Mouse (Mus musculus): ENCODE data around the gene Pkd1l3. TPM values are rescaled to one million over a fixed set of nuclear protein-coding genes. Genes with fewer than 3 reads are reported as not detected.

Pkd1l3 gene
- total and polyA plus RNA-seq, 3 experiments, result 3.5 to 23.9 (median 11.2) TPM

GRCm38 (mm10) chr8:109687248-109687647 is 72.9 kb downstream of the Pkd1l3 start:
- Histone ChIP-seq H3K27me3 (ENCODE audit: insufficient read depth, low read length) (no peaks in the 10 kb centered on the region), H3K4me3 (ENCODE audit: low read depth, low read length) (no peak overlapping the region), H3K9me3 (replicated peaks) (no peaks in the 10 kb centered on the region), H3K36me3 (replicated peaks) (peaks cover 69% of the 10 kb centered on the region), H3K4me1 (ENCODE audit: insufficient read depth, low read depth, low read length) (peaks cover 35% of the 10 kb centered on the region)
- no peak for DNase-seq (ENCODE audit: low spot score)
- TF ChIP-seq POLR2AphosphoS5 (IDR thresholded peaks at IDR 0.05; ENCODE audit: insufficient replicate concordance, low read depth, low read length) (no peak), GATA2 (IDR thresholded peaks at IDR 0.05; ENCODE audit: borderline replicate concordance, low read depth, low read length) (no peak), GATA1 (IDR thresholded peaks at IDR 0.05; ENCODE audit: borderline replicate concordance, low read length) (no peak), TAL1 (conservative IDR thresholded peaks at IDR 0.05; ENCODE audit: low read depth, low read length) (no peak), CTCF (IDR thresholded peaks at IDR 0.05; ENCODE audit: low read depth, low read length) (no peak)
- no peak for ATAC-seq (ENCODE audit: extremely low read depth, insufficient number of reproducible peaks, low FRiP score, poor library complexity, severe bottlenecking)

DNA sequence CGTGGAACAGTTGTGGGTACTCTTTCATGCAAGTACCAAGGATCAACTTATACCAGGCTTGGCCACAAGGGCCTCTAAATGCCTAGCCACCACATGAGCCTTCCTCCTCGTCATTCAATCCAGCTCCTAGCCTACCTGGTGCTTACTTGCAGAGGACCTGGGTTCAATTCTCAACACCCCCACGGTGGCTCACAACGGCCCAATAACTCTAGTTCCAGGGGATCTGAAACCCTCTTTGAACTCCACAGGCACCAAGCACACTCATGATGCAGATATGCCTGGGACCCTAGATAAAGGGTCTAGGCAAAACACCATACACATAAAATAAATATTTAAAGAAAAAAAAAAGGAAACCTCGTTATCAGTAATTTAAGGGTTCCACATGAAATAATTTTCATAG is 77.5 kb downstream of the Pkd1l3 start:
- DNase-seq (ENCODE audit: low spot score) (no peak), ATAC-seq (ENCODE audit: extremely low read depth, insufficient number of reproducible peaks, low FRiP score, poor library complexity, severe bottlenecking) (0 out of 2 replicates have a peak, but pooled peaks have one; percentile 17)
- Histone ChIP-seq H3K4me3 (ENCODE audit: low read depth, low read length) (peak overlapping the region; percentile 98; the same call in 1 of the 2 replicates), H3K9me3 (replicated peaks) (no peaks in the 10 kb centered on the region), H3K27me3 (ENCODE audit: insufficient read depth, low read length) (no peaks in the 10 kb centered on the region), H3K4me1 (ENCODE audit: insufficient read depth, low read depth, low read length) (peaks cover 40% of the 10 kb centered on the region), H3K36me3 (replicated peaks) (peaks cover 34% of the 10 kb centered on the region)
- no peak for TF ChIP-seq GATA1 (IDR thresholded peaks at IDR 0.05; ENCODE audit: borderline replicate concordance, low read length)
- no peak for TF ChIP-seq TAL1 (conservative IDR thresholded peaks at IDR 0.05; ENCODE audit: low read depth, low read length)
- TF ChIP-seq GATA2 (IDR thresholded peaks at IDR 0.05; ENCODE audit: borderline replicate concordance, low read depth, low read length), result no peak
- TF ChIP-seq CTCF (IDR thresholded peaks at IDR 0.05; ENCODE audit: low read depth, low read length), result 0 out of 2 replicates have a peak, but pooled peaks have one; percentile 13
- no peak for TF ChIP-seq POLR2AphosphoS5 (IDR thresholded peaks at IDR 0.05; ENCODE audit: insufficient replicate concordance, low read depth, low read length)

GRCm38 (mm10) chr8:109692443-109693145 is 78.3 kb downstream of the Pkd1l3 start:
- ATAC-seq (ENCODE audit: extremely low read depth, insufficient number of reproducible peaks, low FRiP score, poor library complexity, severe bottlenecking), result no peak
- peaks cover 34% of the 10 kb centered on the region for H3K4me1 ChIP-seq (ENCODE audit: insufficient read depth, low read depth, low read length)
- TF ChIP-seq POLR2AphosphoS5 (IDR thresholded peaks at IDR 0.05; ENCODE audit: insufficient replicate concordance, low read depth, low read length), result no peak
- no peak for TF ChIP-seq GATA2 (IDR thresholded peaks at IDR 0.05; ENCODE audit: borderline replicate concordance, low read depth, low read length)
- TF ChIP-seq GATA1 (IDR thresholded peaks at IDR 0.05; ENCODE audit: borderline replicate concordance, low read length), result no peak
- no peak for TF ChIP-seq CTCF (IDR thresholded peaks at IDR 0.05; ENCODE audit: low read depth, low read length)
- TF ChIP-seq TAL1 (conservative IDR thresholded peaks at IDR 0.05; ENCODE audit: low read depth, low read length), result no peak
- peak; percentile 53 for DNase-seq (ENCODE audit: low spot score)
- H3K36me3 ChIP-seq (replicated peaks), result peaks cover 28% of the 10 kb centered on the region
- H3K4me3 ChIP-seq (ENCODE audit: low read depth, low read length), result peak overlapping the region; percentile 98
- no peaks in the 10 kb centered on the region for H3K9me3 ChIP-seq (replicated peaks)
- no peaks in the 10 kb centered on the region for H3K27me3 ChIP-seq (ENCODE audit: insufficient read depth, low read length)

DNA sequence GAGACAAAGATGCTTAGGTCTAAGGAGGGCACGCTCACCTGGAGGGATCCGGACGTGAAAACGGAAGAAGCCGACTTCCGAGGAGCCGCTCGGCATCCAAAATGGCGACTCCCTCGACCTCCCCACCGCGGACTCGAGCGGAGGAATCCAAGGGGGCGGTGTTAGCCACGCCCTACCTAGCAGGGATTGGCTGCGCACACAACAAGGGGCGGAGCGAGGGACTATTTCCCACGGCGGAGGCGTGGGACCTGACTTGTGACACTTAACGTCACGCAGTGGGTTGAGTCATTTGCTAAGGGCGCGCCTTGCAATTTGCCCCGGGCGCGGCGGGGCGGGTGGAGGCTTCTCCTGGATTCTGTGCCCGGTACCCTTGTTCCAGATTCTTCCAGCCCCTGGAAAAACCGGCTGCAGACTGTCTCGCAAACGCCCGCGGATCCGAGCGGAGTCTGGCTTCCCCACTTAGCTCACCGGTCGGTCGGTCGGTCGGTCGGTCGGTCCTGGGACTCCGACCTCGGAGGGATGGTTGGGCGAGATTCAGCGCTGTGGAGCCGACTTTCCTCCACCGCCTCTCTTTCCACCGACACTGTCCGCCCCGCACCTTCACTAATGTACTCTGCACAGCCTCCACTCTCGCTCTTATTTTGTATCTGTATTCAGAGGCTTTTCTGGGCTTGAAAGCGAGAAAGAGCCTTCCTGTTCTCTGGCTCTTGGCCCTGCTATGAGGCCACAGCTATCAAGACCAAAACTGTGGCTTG is 79.0 kb downstream of the Pkd1l3 start, which contains the start of gene Ist1:
Ist1 (minus strand) TSS at position 115 of the 755 bp plus-strand sequence.
- peaks cover 32% of the 10 kb centered on the region for H3K4me1 ChIP-seq (ENCODE audit: insufficient read depth, low read depth, low read length)
- H3K4me3 ChIP-seq (ENCODE audit: low read depth, low read length), result peak within 1 kb of the TSS; percentile 98
- H3K36me3 ChIP-seq (replicated peaks), result peaks cover 23% of the 10 kb centered on the region
- no peaks in the 10 kb centered on the region for H3K9me3 ChIP-seq (replicated peaks)
- peaks cover 5% of the 10 kb centered on the region; the same call in 1 of the 2 replicates for H3K27me3 ChIP-seq (ENCODE audit: insufficient read depth, low read length)
- DNase-seq (ENCODE audit: low spot score) (peak; percentile 89), ATAC-seq (ENCODE audit: extremely low read depth, insufficient number of reproducible peaks, low FRiP score, poor library complexity, severe bottlenecking) (peak; percentile 95)
- TF ChIP-seq TAL1 (conservative IDR thresholded peaks at IDR 0.05; ENCODE audit: low read depth, low read length), result no peak
- TF ChIP-seq GATA1 (IDR thresholded peaks at IDR 0.05; ENCODE audit: borderline replicate concordance, low read length), result no peak
- TF ChIP-seq GATA2 (IDR thresholded peaks at IDR 0.05; ENCODE audit: borderline replicate concordance, low read depth, low read length), result no peak
- TF ChIP-seq POLR2AphosphoS5 (IDR thresholded peaks at IDR 0.05; ENCODE audit: insufficient replicate concordance, low read depth, low read length), result no peak
- no peak for TF ChIP-seq CTCF (IDR thresholded peaks at IDR 0.05; ENCODE audit: low read depth, low read length)

- DNase-seq (ENCODE audit: low spot score), result no peak
- Histone ChIP-seq H3K9me3 (replicated peaks) (no peaks in the 10 kb centered on the region), H3K27me3 (ENCODE audit: insufficient read depth, low read length) (peaks cover 5% of the 10 kb centered on the region; the same call in 1 of the 2 replicates), H3K4me1 (ENCODE audit: insufficient read depth, low read depth, low read length) (peaks cover 32% of the 10 kb centered on the region), H3K4me3 (ENCODE audit: low read depth, low read length) (no peak overlapping the region; the same call in 1 of the 2 replicates), H3K36me3 (replicated peaks) (peaks cover 21% of the 10 kb centered on the region)
- no peak for TF ChIP-seq GATA2 (IDR thresholded peaks at IDR 0.05; ENCODE audit: borderline replicate concordance, low read depth, low read length)
- no peak for TF ChIP-seq TAL1 (conservative IDR thresholded peaks at IDR 0.05; ENCODE audit: low read depth, low read length)
- no peak for TF ChIP-seq CTCF (IDR thresholded peaks at IDR 0.05; ENCODE audit: low read depth, low read length)
- TF ChIP-seq POLR2AphosphoS5 (IDR thresholded peaks at IDR 0.05; ENCODE audit: insufficient replicate concordance, low read depth, low read length), result no peak
- TF ChIP-seq GATA1 (IDR thresholded peaks at IDR 0.05; ENCODE audit: borderline replicate concordance, low read length), result no peak
- no peak for ATAC-seq (ENCODE audit: extremely low read depth, insufficient number of reproducible peaks, low FRiP score, poor library complexity, severe bottlenecking)
These were observed 79.8 kb downstream of the Pkd1l3 start for GRCm38 (mm10) chr8:109694154-109694553.

DNA sequence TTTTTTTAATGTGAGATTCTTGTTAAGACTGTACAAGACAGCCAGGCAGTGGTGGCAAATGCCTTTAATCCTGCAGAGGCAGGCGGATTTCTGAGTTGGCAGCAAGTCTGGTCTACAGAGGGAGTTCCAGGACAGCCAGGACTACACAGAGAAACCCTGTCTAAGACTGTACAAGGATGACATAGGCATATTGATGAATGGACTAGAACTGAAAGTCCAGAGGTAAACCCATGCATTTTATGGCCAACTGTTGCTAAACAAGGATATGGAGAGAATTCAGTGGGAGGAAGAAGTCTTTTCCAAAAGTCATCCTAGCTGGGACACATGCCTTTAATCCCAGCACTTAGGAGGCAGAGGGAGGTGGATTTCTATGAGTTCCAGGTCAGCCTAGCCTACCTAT is 83.4 kb downstream of the Pkd1l3 start:
- DNase-seq (ENCODE audit: low spot score) (no peak), ATAC-seq (ENCODE audit: extremely low read depth, insufficient number of reproducible peaks, low FRiP score, poor library complexity, severe bottlenecking) (no peak)
- TF ChIP-seq CTCF (IDR thresholded peaks at IDR 0.05; ENCODE audit: low read depth, low read length), result no peak
- TF ChIP-seq GATA2 (IDR thresholded peaks at IDR 0.05; ENCODE audit: borderline replicate concordance, low read depth, low read length), result no peak
- no peak for TF ChIP-seq TAL1 (conservative IDR thresholded peaks at IDR 0.05; ENCODE audit: low read depth, low read length)
- no peak for TF ChIP-seq GATA1 (IDR thresholded peaks at IDR 0.05; ENCODE audit: borderline replicate concordance, low read length)
- no peak for TF ChIP-seq POLR2AphosphoS5 (IDR thresholded peaks at IDR 0.05; ENCODE audit: insufficient replicate concordance, low read depth, low read length)
- Histone ChIP-seq H3K4me1 (ENCODE audit: insufficient read depth, low read depth, low read length) (peaks cover 10% of the 10 kb centered on the region), H3K4me3 (ENCODE audit: low read depth, low read length) (no peak overlapping the region), H3K36me3 (replicated peaks) (no peaks in the 10 kb centered on the region), H3K27me3 (ENCODE audit: insufficient read depth, low read length) (peaks cover 16% of the 10 kb centered on the region), H3K9me3 (replicated peaks) (no peaks in the 10 kb centered on the region)

All from G1E (cell line).